Comparison of ENCODE assay signal across 7 mouse cellular contexts in genomic region chr11:120252398-120252797, GRCm38 (mm10). TPM values are rescaled to one million over a fixed set of nuclear protein-coding genes. Genes with fewer than 3 reads are reported as not detected.
DNase-seq lines count a peak whose midpoint lies in the region; ATAC-seq and TF ChIP-seq lines count a peak whose summit lies in the region.

No protein-coding gene starts in this region.

- 45% methylated on average over 5 of the region's 5 CpGs for WGBS in liver, embryonic 11.5 days
- 53% methylated on average over 5 of the region's 5 CpGs for WGBS in liver, postnatal 0 days (ENCODE audit: insufficient replicate concordance)
- 26% methylated on average over 5 of the region's 5 CpGs for WGBS in forebrain, embryonic 14.5 days
- WGBS in midbrain, embryonic 13.5 days, result 28% methylated on average over 5 of the region's 5 CpGs

- peak overlapping the region; percentile 32; the same call in 1 of the 2 replicates for H3K27ac ChIP-seq in liver, embryonic 11.5 days (ENCODE audit: low read depth, low read length)
- no peak overlapping the region for H3K27ac ChIP-seq in liver, postnatal 0 days (ENCODE audit: low read depth)
- H3K27ac ChIP-seq in forebrain, embryonic 14.5 days (ENCODE audit: low read depth, low read length), result 0 out of 2 replicates have a peak overlapping the region, but pooled peaks have one; percentile 27
- peak overlapping the region; percentile 6; the same call in 1 of the 2 replicates for H3K27ac ChIP-seq in midbrain, embryonic 13.5 days

- no peaks in the 10 kb centered on the region for H3K27me3 ChIP-seq in liver, embryonic 11.5 days (replicated peaks; ENCODE audit: control insufficient read depth, insufficient read depth, low read length)
- no peaks in the 10 kb centered on the region for H3K27me3 ChIP-seq in liver, postnatal 0 days (ENCODE audit: insufficient read depth, low read length)
- H3K27me3 ChIP-seq in forebrain, embryonic 14.5 days (replicated peaks; ENCODE audit: control insufficient read depth, insufficient read depth, low read length), result no peaks in the 10 kb centered on the region
- no peaks in the 10 kb centered on the region for H3K27me3 ChIP-seq in midbrain, embryonic 13.5 days

- no peak overlapping the region for H3K4me2 ChIP-seq in liver, embryonic 11.5 days
- H3K4me2 ChIP-seq in liver, postnatal 0 days (ENCODE audit: low read depth, low read length), result no peak overlapping the region
- no peak overlapping the region for H3K4me2 ChIP-seq in forebrain, embryonic 14.5 days (ENCODE audit: low read length)
- 0 out of 2 replicates have a peak overlapping the region, but pooled peaks have one; percentile 6 for H3K4me2 ChIP-seq in midbrain, embryonic 13.5 days (replicated peaks)

- TF ChIP-seq CTCF in liver, postnatal 0 days (IDR thresholded peaks at IDR 0.05; ENCODE audit: low read depth), result no peak

- TF ChIP-seq EP300 in liver, postnatal 0 days (IDR thresholded peaks at IDR 0.05; ENCODE audit: low read depth), result no peak

- no peak for ATAC-seq in liver, embryonic 11.5 days (replicated peaks; ENCODE audit: low FRiP score)
- no peak for ATAC-seq in liver, postnatal 0 days
- ATAC-seq in forebrain, embryonic 14.5 days, result no peak
- no peak for ATAC-seq in midbrain, embryonic 13.5 days

- peaks cover 54% of the 10 kb centered on the region for H3K4me1 ChIP-seq in liver, embryonic 11.5 days (replicated peaks; ENCODE audit: control insufficient read depth, insufficient read depth, low read length)
- peaks cover 31% of the 10 kb centered on the region for H3K4me1 ChIP-seq in liver, postnatal 0 days (ENCODE audit: insufficient read depth)
- H3K4me1 ChIP-seq in forebrain, embryonic 14.5 days (ENCODE audit: control insufficient read depth, insufficient read depth, low read length), result peaks cover 58% of the 10 kb centered on the region
- peaks cover 92% of the 10 kb centered on the region for H3K4me1 ChIP-seq in midbrain, embryonic 13.5 days (replicated peaks)

- H3K36me3 ChIP-seq in liver, embryonic 11.5 days (ENCODE audit: control insufficient read depth, insufficient read depth, low read length), result no peaks in the 10 kb centered on the region
- H3K36me3 ChIP-seq in liver, postnatal 0 days (replicated peaks; ENCODE audit: insufficient read depth, low read length), result no peaks in the 10 kb centered on the region
- 0 out of 2 replicates have a peak, but pooled peaks cover 4% of the 10 kb centered on the region for H3K36me3 ChIP-seq in forebrain, embryonic 14.5 days (ENCODE audit: control insufficient read depth, insufficient read depth, low read length)
- H3K36me3 ChIP-seq in midbrain, embryonic 13.5 days, result no peaks in the 10 kb centered on the region; the same call in 1 of the 2 replicates

- DNase-seq in liver, embryonic 11.5 days (ENCODE audit: low spot score), result no peak
- no peak for DNase-seq in liver, postnatal 0 days
- DNase-seq in ZHBTc4 (ENCODE audit: low read depth, low spot score), result peak; percentile 72
- no peak for DNase-seq in forebrain, embryonic 14.5 days (ENCODE audit: low spot score)
- no peak for DNase-seq in layer of hippocampus, postnatal 10 days (ENCODE audit: low spot score in 2 of 2)
- no peak for DNase-seq in embryo, embryonic 10.5 days (ENCODE audit: low spot score)

- no peak overlapping the region for H3K4me3 ChIP-seq in liver, embryonic 11.5 days (ENCODE audit: low read depth, low read length)
- no peak overlapping the region for H3K4me3 ChIP-seq in liver, postnatal 0 days (ENCODE audit: low read depth, low read length)
- no peak overlapping the region for H3K4me3 ChIP-seq in forebrain, embryonic 14.5 days (ENCODE audit: low read depth, low read length)
- H3K4me3 ChIP-seq in midbrain, embryonic 13.5 days (replicated peaks), result no peak overlapping the region

- no peaks in the 10 kb centered on the region for H3K9me3 ChIP-seq in liver, embryonic 11.5 days (ENCODE audit: control insufficient read depth, low read length)
- no peaks in the 10 kb centered on the region for H3K9me3 ChIP-seq in liver, postnatal 0 days (ENCODE audit: low read length)
- no peaks in the 10 kb centered on the region for H3K9me3 ChIP-seq in forebrain, embryonic 14.5 days (replicated peaks; ENCODE audit: control insufficient read depth, low read length)
- H3K9me3 ChIP-seq in midbrain, embryonic 13.5 days, result no peaks in the 10 kb centered on the region

- H3K9ac ChIP-seq in liver, embryonic 11.5 days (ENCODE audit: low read depth, low read length), result no peak overlapping the region
- no peak overlapping the region for H3K9ac ChIP-seq in liver, postnatal 0 days (replicated peaks)
- no peak overlapping the region for H3K9ac ChIP-seq in forebrain, embryonic 14.5 days (ENCODE audit: low read length)
- H3K9ac ChIP-seq in midbrain, embryonic 13.5 days (replicated peaks), result peak overlapping the region; percentile 44; the same call in 1 of the 2 replicates

RNA-seq across cellular contexts. Expression of gene Bahcc1, which starts 19.7 kb away (rescaled TPM):
- polyA plus RNA-seq in liver, embryonic 11.5 days (2014; fragmentation: Nextera tagmentation; extraction: Ambion mirVana), result 6.7 and 8.8 TPM in 2 replicates
- polyA plus RNA-seq in liver, postnatal 0 days (2015; fragmentation: Nextera tagmentation; extraction: Ambion mirVana), result 1.1 and 1.2 TPM in 2 replicates
- 12.6 and 14.5 TPM in 2 replicates for polyA plus RNA-seq in forebrain, embryonic 14.5 days (2014; fragmentation: Nextera tagmentation; extraction: Ambion mirVana)
- polyA plus RNA-seq in midbrain, embryonic 13.5 days (2015; fragmentation: Nextera tagmentation; extraction: Ambion mirVana), result 17.4 and 19.5 TPM in 2 replicates
- total RNA-seq in layer of hippocampus, postnatal 10 days (2021), result 10 to 100 TPM; 21.9 to 26.0 TPM
